Mouse (Mus musculus) bone marrow, adult 2 months (tissue): ENCODE measurements around the gene H2al1i.

Experiments used
- CTCF ChIP-seq: fragments of 200-500 bp; IDR thresholded peaks from 2 replicates; pipeline ENCODE4 v1.5.1; 2011; ENCODE audit warnings: low read length, control low read depth; ENCODE audit not compliant: control insufficient read depth, insufficient read depth
- POLR2A ChIP-seq: fragments of 200-500 bp; IDR thresholded peaks from 2 replicates; pipeline ENCODE4 v1.6.1; 2011; ENCODE audit warnings: low read depth, mild to moderate bottlenecking, control low read depth, low read length, borderline replicate concordance; ENCODE audit not compliant: control insufficient read depth

- TF ChIP-seq CTCF (no peak), POLR2A (no peak)
Observed at GRCm38 (mm10) chrX:11346756-11347155, 22.3 kb downstream of the H2al1i start.
